Mouse (Mus musculus) liver, embryonic 14.5 days (tissue): ENCODE data around the gene Wapl.

Experiments used
- CTCF ChIP-seq: IDR thresholded peaks from 2 replicates; pipeline ENCODE4 v1.5.1; 2016; ENCODE audit warnings: antibody characterized with exemption, low read depth, control low read depth
- EP300 ChIP-seq: IDR thresholded peaks from 2 replicates; pipeline ENCODE4 v1.6.1; 2016; ENCODE audit warnings: antibody characterized with exemption, low read depth

GRCm38 (mm10) chr14:34768373-34768772 is 94.6 kb downstream of the Wapl start:
- TF ChIP-seq CTCF (no peak), EP300 (no peak)
